Mouse (Mus musculus): ENCODE measurements around the gene Sprr2b. TPM values are rescaled to one million over a fixed set of nuclear protein-coding genes. Genes with fewer than 3 reads are reported as not detected.

Gene Sprr2b
- total and polyA plus RNA-seq, 2 experiments: not detected

DNA sequence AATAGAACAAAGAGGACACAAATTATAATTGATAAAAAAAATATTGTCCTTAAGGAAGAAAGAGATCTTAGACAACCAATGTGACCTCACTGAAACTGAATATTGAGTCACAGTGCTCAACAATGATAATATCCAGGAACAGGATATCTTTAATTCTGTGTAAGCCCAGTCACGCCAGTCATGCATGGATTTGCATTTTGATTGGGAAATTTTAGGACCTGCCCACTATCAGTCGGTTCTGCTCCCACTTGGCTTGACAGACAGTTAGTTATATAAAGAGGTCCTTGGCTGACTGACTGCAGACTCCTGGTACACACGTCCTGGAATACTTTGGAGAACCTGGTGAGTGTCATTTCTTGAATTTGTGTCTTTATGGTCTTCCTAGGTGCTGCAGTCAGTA, 48.5 kb downstream of the Sprr2b start, which contains the start of gene Sprr2f:
Gene Sprr2f (plus strand): TSS at position 301 of the 400 bp plus-strand sequence.
- no peak for TF ChIP-seq POLR2A (IDR thresholded peaks at IDR 0.05; ENCODE audit: extremely low read depth, insufficient read depth, low read length)
- no peak for TF ChIP-seq CTCF (IDR thresholded peaks at IDR 0.05; ENCODE audit: low read depth, low read length)
- H3K79me2 ChIP-seq (ENCODE audit: control insufficient read depth, insufficient read depth, low read length): no peaks in the 10 kb centered on the region
- no peak within 1 kb of the TSS for H3K27ac ChIP-seq (replicated peaks; ENCODE audit: insufficient read depth, low read depth, low read length)
- no peak for DNase-seq (ENCODE audit: extremely low read depth, low read depth, low spot score)
- 55% methylated on average over 3 of the region's 3 CpGs for WGBS
- H3K27me3 ChIP-seq (ENCODE audit: control insufficient read depth, insufficient read depth, low read length): no peaks in the 10 kb centered on the region
- H3K4me1 ChIP-seq (ENCODE audit: control insufficient read depth, insufficient read depth, low read length): no peaks in the 10 kb centered on the region
- H3K36me3 ChIP-seq (ENCODE audit: control insufficient read depth, insufficient read depth, low read length): no peaks in the 10 kb centered on the region
- no peak within 1 kb of the TSS for H3K9ac ChIP-seq (ENCODE audit: low read depth, low read length)
- no peak within 1 kb of the TSS for H3K4me3 ChIP-seq (ENCODE audit: insufficient read depth, low read depth, low read length)

Other genes with a start within 250 kb of the Sprr2b start
- 0.09 and 0.13 TPM in 2 replicates for gene Lor, start 233.5 kb upstream of the Sprr2b start, total RNA-seq (2014; rRNA removed)
- gene Lor, start 233.5 kb upstream of the Sprr2b start, polyA plus RNA-seq (2012; rRNA removed): 0.27 and 0.33 TPM in 2 replicates
- gene Prr9, start 192.7 kb upstream of the Sprr2b start, total RNA-seq (2014; rRNA removed): not detected in 2 replicates
- not detected in 2 replicates for gene Prr9, start 192.7 kb upstream of the Sprr2b start, polyA plus RNA-seq (2012; rRNA removed)
- gene Lelp1, start 173.9 kb upstream of the Sprr2b start, total RNA-seq (2014; rRNA removed): not detected in 2 replicates
- 0.15 TPM in 1 of 2 replicates, not detected in the other for gene Lelp1, start 173.9 kb upstream of the Sprr2b start, polyA plus RNA-seq (2012; rRNA removed)
- gene Sprr2a1, start 100.8 kb upstream of the Sprr2b start, total RNA-seq (2014; rRNA removed): not detected in 2 replicates
- 0.06 TPM in 1 of 2 replicates, not detected in the other for gene Sprr2a1, start 100.8 kb upstream of the Sprr2b start, polyA plus RNA-seq (2012; rRNA removed)
- gene Sprr2a2, start 100.7 kb upstream of the Sprr2b start, total RNA-seq (2014; rRNA removed): 0.40 TPM in 1 of 2 replicates, not detected in the other
- gene Sprr2a2, start 100.7 kb upstream of the Sprr2b start, polyA plus RNA-seq (2012; rRNA removed): 6.9 and 12.2 TPM in 2 replicates
- not detected in 2 replicates for gene Sprr2a3, start 31.2 kb upstream of the Sprr2b start, total RNA-seq (2014; rRNA removed)
- gene Sprr2a3, start 31.2 kb upstream of the Sprr2b start, polyA plus RNA-seq (2012; rRNA removed): 0.39 TPM in 1 of 2 replicates, not detected in the other
- not detected in 2 replicates for gene Sprr2d, start 22.5 kb downstream of the Sprr2b start, total RNA-seq (2014; rRNA removed)
- not detected in 2 replicates for gene Sprr2d, start 22.5 kb downstream of the Sprr2b start, polyA plus RNA-seq (2012; rRNA removed)
- not detected in 2 replicates for gene Sprr2e, start 35.5 kb downstream of the Sprr2b start, total RNA-seq (2014; rRNA removed)
- not detected in 2 replicates for gene Sprr2e, start 35.5 kb downstream of the Sprr2b start, polyA plus RNA-seq (2012; rRNA removed)
- not detected in 2 replicates for gene Sprr2f, start 48.6 kb downstream of the Sprr2b start, total RNA-seq (2014; rRNA removed)
- not detected in 2 replicates for gene Sprr2f, start 48.6 kb downstream of the Sprr2b start, polyA plus RNA-seq (2012; rRNA removed)
- not detected in 2 replicates for gene Sprr2h, start 69.1 kb downstream of the Sprr2b start, total RNA-seq (2014; rRNA removed)
- not detected in 2 replicates for gene Sprr2h, start 69.1 kb downstream of the Sprr2b start, polyA plus RNA-seq (2012; rRNA removed)
- not detected in 2 replicates for gene Sprr2i, start 91.4 kb downstream of the Sprr2b start, total RNA-seq (2014; rRNA removed)
- not detected in 2 replicates for gene Sprr2i, start 91.4 kb downstream of the Sprr2b start, polyA plus RNA-seq (2012; rRNA removed)
- not detected in 2 replicates for gene Sprr2j-ps, start 101.5 kb downstream of the Sprr2b start, total RNA-seq (2014; rRNA removed)
- not detected in 2 replicates for gene Sprr2j-ps, start 101.5 kb downstream of the Sprr2b start, polyA plus RNA-seq (2012; rRNA removed)
- gene Gm9774, start 112.8 kb downstream of the Sprr2b start, total RNA-seq (2014; rRNA removed): 1.6 and 1.7 TPM in 2 replicates
- gene Gm9774, start 112.8 kb downstream of the Sprr2b start, polyA plus RNA-seq (2012; rRNA removed): 4.2 and 5.0 TPM in 2 replicates
- gene Sprr2k, start 116.0 kb downstream of the Sprr2b start, total RNA-seq (2014; rRNA removed): not detected in 2 replicates
- gene Sprr2k, start 116.0 kb downstream of the Sprr2b start, polyA plus RNA-seq (2012; rRNA removed): not detected in 2 replicates
- gene Sprr1b, start 122.2 kb downstream of the Sprr2b start, total RNA-seq (2014; rRNA removed): not detected in 2 replicates
- gene Sprr1b, start 122.2 kb downstream of the Sprr2b start, polyA plus RNA-seq (2012; rRNA removed): not detected in 2 replicates
- not detected in 2 replicates for gene Sprr3, start 142.1 kb downstream of the Sprr2b start, total RNA-seq (2014; rRNA removed)
- not detected in 2 replicates for gene Sprr3, start 142.1 kb downstream of the Sprr2b start, polyA plus RNA-seq (2012; rRNA removed)
- not detected in 2 replicates for gene Sprr1a, start 169.3 kb downstream of the Sprr2b start, total RNA-seq (2014; rRNA removed)
- gene Sprr1a, start 169.3 kb downstream of the Sprr2b start, polyA plus RNA-seq (2012; rRNA removed): not detected in 2 replicates
- not detected in 2 replicates for gene Sprr4, start 183.9 kb downstream of the Sprr2b start, total RNA-seq (2014; rRNA removed)
- gene Sprr4, start 183.9 kb downstream of the Sprr2b start, polyA plus RNA-seq (2012; rRNA removed): not detected in 2 replicates
- not detected in 2 replicates for gene 2310046K23Rik, start 217.9 kb downstream of the Sprr2b start, total RNA-seq (2014; rRNA removed)
- gene 2310046K23Rik, start 217.9 kb downstream of the Sprr2b start, polyA plus RNA-seq (2012; rRNA removed): not detected in 2 replicates